Mouse (Mus musculus): ENCODE data around the gene Iltifb. TPM values are rescaled to one million over a fixed set of nuclear protein-coding genes. Genes with fewer than 3 reads are reported as not detected.
"Not testable (repeated sequence)": the region's sequence is repeated elsewhere in the genome, so short reads cannot be mapped to it uniquely, and the experiment has no call there.

The Iltifb gene
- total and polyA plus RNA-seq, 3 experiments: not detected

DNA sequence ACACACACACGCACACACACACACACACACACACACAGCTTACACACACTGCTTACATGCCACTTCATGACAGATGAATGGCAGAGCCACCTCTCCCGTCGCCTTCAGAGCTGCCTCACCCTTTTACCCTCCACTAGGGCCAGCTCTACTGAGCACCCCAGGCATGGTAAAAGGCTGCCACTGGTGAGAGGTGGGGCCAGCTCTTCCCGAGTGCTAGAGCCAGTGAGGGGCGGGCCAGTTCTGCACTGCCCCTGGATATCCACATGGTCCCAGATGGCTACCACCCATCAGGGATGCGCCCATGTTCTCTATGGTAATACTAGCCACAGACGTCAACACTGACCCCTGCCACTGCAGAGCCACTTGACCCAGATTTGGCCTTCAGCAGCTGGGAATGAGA, 12.3 kb downstream of the Iltifb start:
- not testable (repeated sequence) for H3K9me3 ChIP-seq (replicated peaks; ENCODE audit: insufficient read depth, low read length); H3K27me3 ChIP-seq (ENCODE audit: control insufficient read depth in 1 of 2, insufficient read depth in 2 of 2, low read length in 2 of 2); DNase-seq (ENCODE audit: low read depth, low spot score); H3K79me2 ChIP-seq (ENCODE audit: control insufficient read depth, insufficient read depth, low read length, poor library complexity); H3K4me1 ChIP-seq (ENCODE audit: control insufficient read depth in 1 of 2, insufficient read depth in 2 of 2, low read length in 2 of 2); H3K36me3 ChIP-seq (ENCODE audit: control insufficient read depth in 1 of 2, insufficient read depth in 2 of 2, low read length in 2 of 2); H3K9ac ChIP-seq (ENCODE audit: control insufficient read depth, low read depth, low read length, poor library complexity, severe bottlenecking); H3K4me3 ChIP-seq (ENCODE audit: control insufficient read depth in 1 of 2, insufficient read depth in 1 of 2, low read depth in 2 of 2, low read length in 2 of 2); H3K27ac ChIP-seq (ENCODE audit: control insufficient read depth, low read depth, low read length)

DNA sequence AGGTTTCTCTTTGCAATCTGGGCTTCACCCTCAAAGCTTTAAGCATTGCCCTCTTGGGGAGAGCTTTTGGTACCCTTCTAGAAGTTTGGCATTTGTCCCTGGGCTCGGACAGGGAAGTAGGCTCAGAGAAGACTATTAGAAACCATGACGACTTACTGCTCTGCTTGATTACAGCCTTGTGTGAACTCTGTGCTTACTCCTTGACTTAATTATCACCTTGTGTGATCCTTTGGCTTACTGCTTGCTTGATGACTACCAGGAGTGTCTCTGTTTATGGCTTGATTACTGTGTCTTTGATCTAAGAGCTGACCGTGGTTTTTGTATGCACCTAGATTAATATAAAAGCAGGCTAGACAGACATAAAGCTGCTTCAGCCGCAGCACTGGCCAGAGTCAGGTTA, 16.8 kb downstream of the Iltifb start:
- H3K4me3 ChIP-seq (ENCODE audit: control insufficient read depth in 1 of 2, insufficient read depth in 1 of 2, low read depth in 2 of 2, low read length in 2 of 2); H3K9me3 ChIP-seq (replicated peaks; ENCODE audit: insufficient read depth, low read length); H3K36me3 ChIP-seq (ENCODE audit: control insufficient read depth in 1 of 2, insufficient read depth in 2 of 2, low read length in 2 of 2); H3K4me1 ChIP-seq (ENCODE audit: control insufficient read depth in 1 of 2, insufficient read depth in 2 of 2, low read length in 2 of 2); H3K27ac ChIP-seq (ENCODE audit: control insufficient read depth, low read depth, low read length); DNase-seq (ENCODE audit: low read depth, low spot score); H3K27me3 ChIP-seq (ENCODE audit: control insufficient read depth in 1 of 2, insufficient read depth in 2 of 2, low read length in 2 of 2); H3K9ac ChIP-seq (ENCODE audit: control insufficient read depth, low read depth, low read length, poor library complexity, severe bottlenecking); H3K79me2 ChIP-seq (ENCODE audit: control insufficient read depth, insufficient read depth, low read length, poor library complexity): not testable (repeated sequence)

GRCm38 (mm10) chr10:118271416-118271815, 23.4 kb downstream of the Iltifb start:
- H3K27ac ChIP-seq (ENCODE audit: control insufficient read depth, low read depth, low read length); H3K4me3 ChIP-seq (ENCODE audit: control insufficient read depth in 1 of 2, insufficient read depth in 1 of 2, low read depth in 2 of 2, low read length in 2 of 2); H3K79me2 ChIP-seq (ENCODE audit: control insufficient read depth, insufficient read depth, low read length, poor library complexity); H3K27me3 ChIP-seq (ENCODE audit: control insufficient read depth in 1 of 2, insufficient read depth in 2 of 2, low read length in 2 of 2); H3K9ac ChIP-seq (ENCODE audit: control insufficient read depth, low read depth, low read length, poor library complexity, severe bottlenecking); H3K36me3 ChIP-seq (ENCODE audit: control insufficient read depth in 1 of 2, insufficient read depth in 2 of 2, low read length in 2 of 2); H3K9me3 ChIP-seq (replicated peaks; ENCODE audit: insufficient read depth, low read length); DNase-seq (ENCODE audit: low read depth, low spot score); H3K4me1 ChIP-seq (ENCODE audit: control insufficient read depth in 1 of 2, insufficient read depth in 2 of 2, low read length in 2 of 2): not testable (repeated sequence)

- not testable (repeated sequence) for H3K27me3 ChIP-seq (ENCODE audit: control insufficient read depth in 1 of 2, insufficient read depth in 2 of 2, low read length in 2 of 2); H3K4me3 ChIP-seq (ENCODE audit: control insufficient read depth in 1 of 2, insufficient read depth in 1 of 2, low read depth in 2 of 2, low read length in 2 of 2); H3K27ac ChIP-seq (ENCODE audit: control insufficient read depth, low read depth, low read length); H3K79me2 ChIP-seq (ENCODE audit: control insufficient read depth, insufficient read depth, low read length, poor library complexity); H3K9ac ChIP-seq (ENCODE audit: control insufficient read depth, low read depth, low read length, poor library complexity, severe bottlenecking); H3K4me1 ChIP-seq (ENCODE audit: control insufficient read depth in 1 of 2, insufficient read depth in 2 of 2, low read length in 2 of 2); H3K36me3 ChIP-seq (ENCODE audit: control insufficient read depth in 1 of 2, insufficient read depth in 2 of 2, low read length in 2 of 2); DNase-seq (ENCODE audit: low read depth, low spot score); H3K9me3 ChIP-seq (replicated peaks; ENCODE audit: insufficient read depth, low read length)
Measured at GRCm38 (mm10) chr10:118268812-118269211, 26.0 kb downstream of the Iltifb start.

- H3K4me3 ChIP-seq (ENCODE audit: control insufficient read depth in 1 of 2, insufficient read depth in 1 of 2, low read depth in 2 of 2, low read length in 2 of 2); DNase-seq (ENCODE audit: low read depth, low spot score); H3K79me2 ChIP-seq (ENCODE audit: control insufficient read depth, insufficient read depth, low read length, poor library complexity); H3K27ac ChIP-seq (ENCODE audit: control insufficient read depth, low read depth, low read length); H3K36me3 ChIP-seq (ENCODE audit: control insufficient read depth in 1 of 2, insufficient read depth in 2 of 2, low read length in 2 of 2); H3K27me3 ChIP-seq (ENCODE audit: control insufficient read depth in 1 of 2, insufficient read depth in 2 of 2, low read length in 2 of 2); H3K4me1 ChIP-seq (ENCODE audit: control insufficient read depth in 1 of 2, insufficient read depth in 2 of 2, low read length in 2 of 2); H3K9me3 ChIP-seq (replicated peaks; ENCODE audit: insufficient read depth, low read length); H3K9ac ChIP-seq (ENCODE audit: control insufficient read depth, low read depth, low read length, poor library complexity, severe bottlenecking): not testable (repeated sequence)
Measured at GRCm38 (mm10) chr10:118258388-118258787, 36.5 kb downstream of the Iltifb start, which contains the start of gene Gm32802. TSS of gene Gm32802 (plus strand) at chr10:118258688.

Data from MEL (cell line).